Mouse (Mus musculus) adrenal gland, postnatal 36 days (tissue): ENCODE data around the gene Ttc39b. TPM values are rescaled to one million over a fixed set of nuclear protein-coding genes. Genes with fewer than 3 reads are reported as not detected.

Experiments
- DNase-seq, 2 experiments: peaks; one replicate each; pipeline ENCODE4 v3.0.0; 2021; ENCODE audit warnings: mixed read lengths in 1 of 2
- total RNA-seq, 2 experiments: library from RNA; stranded (reverse); gene quantifications; 2 replicates each; pipeline ENCODE4 v1.2.3; 2021

Ttc39b gene
- total RNA-seq, 2 experiments from 2014 or later, result 20.9 TPM

DNA sequence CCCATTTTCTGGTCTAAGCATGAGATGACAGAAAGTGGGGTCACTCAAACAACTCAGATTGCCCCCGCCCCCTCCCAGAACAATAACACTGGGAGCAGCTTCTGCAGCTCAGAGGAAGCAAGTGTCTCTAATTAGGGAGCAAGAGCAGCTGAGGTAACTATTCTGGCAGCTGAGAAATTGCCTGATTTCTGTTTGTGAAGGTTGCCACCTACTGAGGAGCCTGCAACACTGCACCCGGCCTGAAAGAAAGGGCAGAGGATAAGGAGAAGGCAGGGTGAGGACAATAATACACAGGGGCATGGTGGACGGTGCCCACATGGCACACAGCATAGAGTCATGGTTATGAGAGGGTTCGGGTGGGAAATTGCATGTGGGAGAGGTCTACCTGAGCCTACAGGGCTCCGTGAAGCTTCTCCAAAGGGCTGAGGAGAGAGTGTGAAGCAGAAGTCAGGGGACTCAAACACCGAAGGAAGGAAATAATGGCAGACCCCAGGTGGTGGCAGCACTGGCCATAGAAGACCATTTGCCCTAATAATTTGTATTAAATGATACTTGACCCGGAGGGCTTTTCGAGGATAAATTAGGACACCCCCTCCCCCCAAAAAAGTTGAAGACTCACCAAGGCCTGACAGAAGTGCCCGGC lies 140.6 kb downstream of the Ttc39b start:
- DNase-seq, result peak; percentile 29 to 47

DNA sequence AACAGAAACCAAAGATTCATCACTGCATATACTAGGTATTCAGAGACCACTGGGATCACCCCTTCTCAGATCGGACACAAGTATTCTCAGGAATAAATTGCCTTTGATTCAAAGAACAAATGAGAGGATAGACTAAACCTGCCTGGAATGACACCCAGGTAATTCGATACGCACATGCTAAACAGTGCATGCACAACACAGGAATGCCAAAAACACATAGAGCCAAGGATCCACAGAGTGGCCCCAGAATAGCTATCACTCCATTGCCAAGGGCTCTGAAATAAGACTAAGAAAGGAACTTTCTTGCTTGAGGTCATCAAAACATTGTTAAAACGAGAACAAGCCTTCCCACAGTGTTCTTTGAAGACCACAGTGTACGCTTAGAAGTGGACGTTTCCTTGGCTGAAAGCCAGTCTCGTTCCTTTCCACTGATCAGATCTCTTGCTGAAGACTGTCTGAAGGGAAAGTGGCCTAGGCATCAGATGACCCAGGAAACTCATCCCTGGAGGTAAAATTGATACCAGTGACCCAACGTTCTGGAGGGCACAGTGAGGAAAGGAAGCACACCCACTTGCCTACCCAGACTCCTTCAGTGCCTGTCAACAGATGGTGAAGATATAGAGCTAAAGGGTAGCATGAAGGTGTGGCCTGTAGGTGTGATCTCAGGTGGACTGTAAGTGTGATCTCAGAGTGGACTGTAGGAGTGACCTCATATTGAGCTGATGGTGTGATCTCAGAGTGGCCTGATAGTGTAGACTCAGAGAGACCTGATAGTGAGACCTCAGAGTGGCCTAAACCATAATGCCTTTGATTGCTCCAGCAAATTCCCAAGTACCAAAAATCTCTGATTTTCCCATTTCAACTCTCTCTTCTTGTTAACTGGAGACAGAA lies 141.6 kb downstream of the Ttc39b start:
- DNase-seq, result no peak

DNA sequence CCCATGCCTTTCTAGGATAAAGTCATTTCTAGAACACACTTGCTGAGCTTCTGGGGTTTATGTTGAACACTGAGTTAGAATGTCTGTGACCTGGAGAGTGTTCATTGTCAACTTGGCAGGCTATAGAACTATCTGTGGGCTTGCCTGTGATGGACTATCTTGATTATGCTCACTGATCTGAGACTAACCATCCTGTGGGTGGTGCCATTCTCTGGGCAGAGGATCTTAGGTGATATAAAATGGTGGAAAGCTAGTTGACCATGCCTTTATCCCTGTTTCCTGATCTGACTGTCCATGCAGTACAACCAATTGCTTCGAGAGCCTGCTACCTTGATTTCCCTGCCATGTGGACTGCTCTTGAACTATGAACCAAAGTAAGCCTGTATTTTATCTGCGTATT lies 146.6 kb downstream of the Ttc39b start:
- DNase-seq, result no peak

DNA sequence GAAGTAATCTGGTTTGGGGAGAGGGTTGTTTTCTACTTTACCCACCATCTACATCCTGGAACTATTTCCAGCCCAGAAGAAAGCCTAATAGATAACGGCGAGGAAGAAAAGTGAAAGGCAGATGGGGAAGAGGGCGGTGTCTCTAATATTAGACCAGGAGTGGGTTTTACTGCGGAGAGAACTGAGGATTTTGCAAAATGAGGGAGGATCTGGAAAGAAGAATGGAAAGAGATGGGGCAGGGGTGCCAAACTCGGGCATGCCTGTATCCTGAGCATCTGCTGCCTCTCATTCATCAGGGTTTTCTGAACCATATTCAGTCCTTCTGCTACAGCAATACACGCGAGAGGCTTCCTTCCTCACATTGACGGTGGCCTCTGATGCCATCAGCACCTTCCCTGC lies 149.1 kb downstream of the Ttc39b start:
- no peak for DNase-seq

- DNase-seq, result no peak
Observed at GRCm38 (mm10) chr4:83172278-83172677, 151.8 kb downstream of the Ttc39b start.

DNA sequence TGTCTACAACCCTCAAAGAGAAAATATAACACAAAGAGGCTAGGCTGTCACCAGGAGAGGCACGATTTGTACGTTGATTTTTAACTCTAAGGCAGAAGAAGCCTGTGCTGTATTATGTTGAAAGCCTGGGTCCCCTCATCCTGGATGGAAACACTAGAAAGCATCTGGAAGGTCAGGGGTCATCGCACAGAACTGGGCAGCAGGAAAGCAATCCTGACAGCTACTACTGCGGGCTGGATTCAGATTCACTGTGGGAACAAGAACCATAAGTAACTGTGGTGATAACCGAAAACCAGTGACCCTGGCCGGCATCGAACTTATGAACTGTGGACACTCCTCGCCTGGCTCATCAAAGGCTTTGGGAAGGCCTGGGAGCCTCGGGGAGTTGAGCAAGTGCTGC lies 153.3 kb downstream of the Ttc39b start:
- DNase-seq, result no peak

Other genes with a start within 250 kb of the Ttc39b start
- gene Snapc3, start 93.5 kb upstream of the Ttc39b start, total RNA-seq, result 10 to 100 TPM; 18.7 to 21.5 TPM
- gene Psip1, start 162.2 kb upstream of the Ttc39b start, total RNA-seq, result 10 to 100 TPM; 48.9 to 51.0 TPM
- 1 to 10 TPM; 1.7 to 2.4 TPM for gene Ccdc171, start 201.3 kb upstream of the Ttc39b start, total RNA-seq